Mouse (Mus musculus) urinary bladder, adult 18-20 months (tissue): Measurements from ENCODE around the gene Erich4.
"Not testable (repeated sequence)": the region's sequence is repeated elsewhere in the genome, so short reads cannot be mapped to it uniquely, and the experiment has no call there.

Experiments used
- DNase-seq, 2 experiments: peaks; one replicate each; pipeline ENCODE4 v3.0.0; 2022; ENCODE audit warnings: low spot score in 2 of 2, mixed read lengths in 2 of 2

The Erich4 gene

DNA sequence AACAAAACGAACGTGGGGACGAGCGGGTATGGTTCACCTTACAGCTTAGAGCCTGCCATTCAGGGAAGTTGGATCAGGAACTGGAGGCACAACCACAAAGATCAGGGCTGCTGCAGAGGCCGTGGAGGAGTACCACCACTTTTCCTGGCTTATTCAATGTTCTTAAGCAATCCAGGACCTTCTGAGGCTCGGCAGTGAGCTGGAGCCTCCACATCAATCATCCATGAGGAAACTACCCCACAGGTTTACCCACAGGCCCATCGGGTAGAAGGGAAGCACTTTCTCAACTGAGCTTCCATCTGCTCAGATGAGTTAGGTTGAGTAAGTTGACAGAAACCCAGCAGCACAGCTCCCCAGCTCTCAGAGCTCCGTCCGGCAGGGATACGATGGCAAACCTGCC is 36.3 kb downstream of the Erich4 start:
- no peak for DNase-seq

DNA sequence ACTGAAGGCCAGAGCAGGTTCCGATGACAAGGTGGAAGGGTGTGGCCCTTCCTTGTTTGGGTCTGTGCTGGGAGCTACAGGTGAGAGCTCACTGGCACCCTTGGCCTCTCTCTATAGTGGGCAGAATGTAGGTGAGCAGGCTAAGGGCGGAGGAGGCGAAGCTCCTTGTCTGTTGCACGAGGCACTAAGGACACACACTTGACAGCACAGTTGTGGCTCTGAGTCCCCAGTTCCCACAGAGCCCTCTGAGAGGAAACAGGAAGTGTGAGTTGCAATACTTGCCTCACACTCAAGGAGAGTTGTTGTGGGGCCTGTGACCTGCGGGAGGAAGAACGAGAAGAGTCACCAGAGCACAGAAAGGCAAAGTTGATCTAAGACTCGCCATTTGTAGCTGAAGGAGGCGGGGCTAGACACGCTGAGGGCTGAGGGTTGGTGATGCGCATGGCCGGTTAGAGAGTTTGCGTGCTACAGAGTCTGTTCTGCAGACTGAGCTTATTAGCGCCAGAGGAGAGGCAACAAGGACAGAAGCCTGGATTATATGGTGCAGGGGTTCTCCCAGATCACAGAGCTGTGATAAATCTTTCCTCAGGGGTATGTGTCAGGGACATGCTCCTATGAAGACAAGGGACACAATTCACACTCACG is 38.8 kb downstream of the Erich4 start:
- not testable (repeated sequence) for DNase-seq

DNA sequence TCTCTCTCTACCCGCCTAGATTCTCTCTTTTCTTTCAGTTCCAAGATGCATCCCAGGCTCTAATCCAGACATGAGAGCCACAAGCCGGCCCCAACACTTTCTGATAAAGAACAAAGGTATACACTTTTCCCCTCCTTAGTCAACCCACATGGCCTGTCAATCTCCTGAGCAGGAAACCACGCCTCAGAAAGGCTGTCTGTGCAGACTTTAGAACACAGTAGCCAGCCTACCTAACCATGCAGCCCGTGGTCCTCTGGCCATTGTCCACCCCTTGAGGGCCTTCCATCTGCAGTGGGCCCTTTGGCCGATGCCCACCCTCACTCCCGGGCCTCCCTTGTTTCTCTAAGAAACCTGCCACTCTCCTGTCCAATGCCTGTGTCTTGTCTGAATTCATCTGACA is 39.4 kb downstream of the Erich4 start:
- not testable (repeated sequence) for DNase-seq

DNA sequence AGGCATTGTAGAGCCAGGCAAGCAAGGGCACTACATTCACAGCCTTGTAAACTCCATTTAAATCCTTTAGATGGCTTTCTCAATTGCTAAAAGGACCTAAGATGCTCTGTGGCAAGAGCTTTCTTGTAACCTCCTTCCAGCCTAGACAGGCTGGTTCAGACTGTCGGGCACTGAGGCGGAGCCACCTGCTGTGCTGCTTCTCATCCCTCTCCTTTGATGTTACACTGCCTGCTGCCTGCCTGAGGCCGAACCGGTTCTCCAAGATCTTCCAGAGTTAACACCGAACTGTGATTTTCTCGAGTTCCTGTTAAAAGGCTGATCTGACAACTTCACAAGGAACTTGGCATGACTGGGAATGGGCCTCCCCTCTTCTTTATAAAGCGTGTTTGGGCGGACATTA is 39.8 kb downstream of the Erich4 start:
- peak in 1 of 2 experiments; percentile 16 for DNase-seq

DNA sequence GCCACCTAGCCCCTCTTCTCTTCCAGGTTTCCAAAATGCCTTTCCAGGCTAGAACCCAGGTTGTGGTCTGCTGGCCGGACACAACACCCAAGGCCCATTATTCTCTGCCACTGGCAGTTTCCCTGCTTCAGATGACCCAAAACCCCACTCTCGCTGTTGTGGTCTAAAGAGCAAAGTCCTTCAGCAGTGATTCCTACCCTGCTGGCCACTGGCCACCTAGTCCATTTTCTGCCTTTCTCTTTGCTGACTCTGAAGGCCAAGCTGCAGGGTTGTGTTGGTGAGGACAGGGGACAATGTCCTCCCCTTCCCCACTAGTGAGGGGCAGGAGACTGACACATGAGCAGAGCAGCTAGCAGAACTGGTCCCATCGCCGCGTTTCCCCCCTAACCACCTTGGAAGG is 40.6 kb downstream of the Erich4 start:
- DNase-seq, result no peak

DNA sequence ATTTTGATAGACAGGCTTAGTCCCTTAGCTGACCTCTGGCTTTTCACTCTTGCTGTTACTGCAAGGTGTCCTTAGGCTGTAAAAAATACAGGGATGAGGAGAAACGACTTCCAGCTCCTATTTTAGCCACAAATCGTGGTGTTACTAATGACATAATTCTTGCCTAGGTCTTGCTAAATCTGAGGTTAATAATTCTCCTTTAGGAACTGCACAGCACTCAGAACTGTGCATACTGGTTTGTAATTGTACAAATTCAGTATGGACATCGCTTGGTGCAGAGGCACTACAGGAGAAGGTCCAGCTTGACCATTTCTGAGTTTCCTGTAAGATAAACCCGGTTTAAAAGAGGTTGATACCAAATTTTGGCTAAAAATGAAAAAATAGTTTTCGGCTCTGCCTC is 41.9 kb downstream of the Erich4 start:
- DNase-seq, result not testable (repeated sequence)

DNA sequence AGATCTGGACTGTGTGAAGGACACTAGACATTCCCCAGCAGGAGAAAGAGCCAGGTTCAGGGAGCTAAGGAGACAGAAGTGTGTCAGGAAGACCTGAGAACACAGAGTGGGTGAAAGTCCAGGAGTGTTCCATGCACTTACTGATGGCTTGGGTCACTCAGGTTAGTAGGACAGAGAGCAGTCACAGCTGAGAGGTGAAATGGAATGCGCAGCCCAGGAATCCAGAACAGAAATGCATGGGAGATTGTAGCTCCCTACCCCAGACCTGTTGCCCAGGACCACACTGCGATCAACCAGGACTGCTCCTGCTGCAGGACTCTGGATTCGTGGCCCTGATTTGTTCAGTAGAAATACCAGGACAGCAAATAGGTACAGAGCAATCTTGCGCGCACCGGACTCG is 47.0 kb downstream of the Erich4 start:
- no peak for DNase-seq
